Comparison of ENCODE assay signal across 14 mouse cellular contexts in the genomic region with DNA sequence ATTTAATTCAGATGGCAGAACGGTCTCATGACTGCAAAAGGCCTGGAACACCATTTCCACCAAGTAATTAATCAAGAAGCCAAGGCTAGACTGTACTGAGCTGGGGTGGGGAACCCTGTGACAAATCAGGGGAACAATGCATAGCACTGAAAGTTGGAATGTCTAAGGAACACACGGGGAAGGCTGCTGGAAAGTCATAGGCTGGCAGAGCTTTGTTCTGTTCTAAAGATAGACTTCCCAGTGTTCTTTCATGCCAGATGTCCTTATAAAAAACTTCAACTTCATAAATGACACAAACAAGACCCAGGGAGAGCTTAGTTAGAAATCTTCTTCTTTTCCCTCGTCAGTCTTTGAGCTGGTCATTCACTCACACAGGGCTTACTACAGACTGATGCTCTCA. TPM values are rescaled to one million over a fixed set of nuclear protein-coding genes. Genes with fewer than 3 reads are reported as not detected.
DNase-seq lines count a peak whose midpoint lies in the region; ATAC-seq and TF ChIP-seq lines count a peak whose summit lies in the region.
"Had no signal": no experiment of that assay in that cellular context is flagged by ENCODE, and none has a peak within 500 bp of the region (broad histone marks: within the 10 kb centered on the region; RNA-seq: fewer than 3 reads in every experiment).

No protein-coding gene starts in this region.

- H3K4me1 ChIP-seq in erythroblast, embryonic 14.5 days (ENCODE audit: control insufficient read depth): peaks cover 32% of the 10 kb centered on the region
- peaks cover 20% of the 10 kb centered on the region for H3K4me1 ChIP-seq in kidney, embryonic 15.5 days
- 0 out of 2 replicates have a peak, but pooled peaks cover 3% of the 10 kb centered on the region for H3K4me1 ChIP-seq in kidney, adult 2 months (ENCODE audit: control insufficient read depth, insufficient read depth, low read length)

- H3K9me3 ChIP-seq in erythroblast, embryonic 14.5 days (ENCODE audit: control insufficient read depth, low read length): peaks cover 5% of the 10 kb centered on the region; the same call in 1 of the 2 replicates
- H3K9me3 ChIP-seq in kidney, embryonic 15.5 days (replicated peaks): no peaks in the 10 kb centered on the region
- H3K9me3 ChIP-seq: intestine, embryonic 15.5 days had no signal

- intact Hi-C loops in heart, postnatal 10 days (cut with DNase I): loop anchor here (5.0 kb wide), 1 partner anchor 39 kb away; no protein-coding TSS in a partner anchor
- intact Hi-C loops in gastrocnemius, adult 2 months (cut with DNase I): loop anchor here (10.0 kb wide), 3 partner anchors 196 to 424 kb away; a partner anchor contains a TSS

- DNase-seq in kidney, adult 2 months: no peak
- peak; percentile 30 for DNase-seq in 3T3-L1 (ENCODE audit: low read depth, low spot score)
- DNase-seq in heart, postnatal 10 days: peak; percentile 11 to 12
- DNase-seq in adrenal gland, postnatal 25 days: no peak
- DNase-seq in gastrocnemius, adult 2 months: no peak
- DNase-seq: adrenal gland, adult 8-10 months; cerebellum, adult 8-10 months; gastrocnemius, postnatal 10 days; thymus, postnatal 36 days had no signal

- 78% methylated on average over 3 of the region's 3 CpGs for WGBS in kidney, embryonic 15.5 days
- WGBS in kidney, adult 2 months: 63% methylated on average over 3 of the region's 3 CpGs

- no peak for TF ChIP-seq POLR2A in kidney, adult 2 months (IDR thresholded peaks at IDR 0.05; ENCODE audit: low read depth, low read length)

- no peak overlapping the region for H3K27ac ChIP-seq in kidney, embryonic 15.5 days
- no peak overlapping the region for H3K27ac ChIP-seq in kidney, adult 2 months (ENCODE audit: insufficient read depth, low read depth, low read length)
- H3K27ac ChIP-seq in gastrocnemius, adult 2 months: no peak overlapping the region
- H3K27ac ChIP-seq: intestine, embryonic 15.5 days had no signal

- peak overlapping the region; percentile 9 for H3K4me3 ChIP-seq in erythroblast, embryonic 14.5 days (replicated peaks)
- H3K4me3 ChIP-seq in kidney, embryonic 15.5 days (replicated peaks): peak overlapping the region; percentile 95; the same call in 1 of the 2 replicates
- no peak overlapping the region for H3K4me3 ChIP-seq in kidney, adult 2 months (ENCODE audit: insufficient read depth, low read depth, low read length)
- no peak overlapping the region for H3K4me3 ChIP-seq in gastrocnemius, adult 2 months

- TF ChIP-seq CTCF in kidney, adult 2 months (conservative IDR thresholded peaks at IDR 0.05; ENCODE audit: insufficient read depth, insufficient read length, low read depth, low read length): no peak
- no peak for TF ChIP-seq CTCF in gastrocnemius, adult 2 months (IDR thresholded peaks at IDR 0.05)

- no peak overlapping the region for H3K4me2 ChIP-seq in kidney, embryonic 15.5 days

- peaks cover 16% of the 10 kb centered on the region for H3K36me3 ChIP-seq in erythroblast, embryonic 14.5 days (ENCODE audit: control insufficient read depth)
- 0 out of 2 replicates have a peak, but pooled peaks cover 8% of the 10 kb centered on the region for H3K36me3 ChIP-seq in kidney, embryonic 15.5 days
- no peaks in the 10 kb centered on the region for H3K36me3 ChIP-seq in kidney, adult 2 months (ENCODE audit: control insufficient read depth, insufficient read depth, low read length)
- H3K36me3 ChIP-seq: intestine, embryonic 15.5 days had no signal

- H3K9ac ChIP-seq in kidney, embryonic 15.5 days: no peak overlapping the region

- ATAC-seq in erythroblast, adult 5-6 weeks (replicated peaks; ENCODE audit: low FRiP score, poor library complexity, severe bottlenecking): no peak
- no peak for ATAC-seq in kidney, embryonic 15.5 days (replicated peaks; ENCODE audit: low FRiP score)
- ATAC-seq: intestine, embryonic 15.5 days had no signal

- H3K27me3 ChIP-seq in erythroblast, embryonic 14.5 days (ENCODE audit: control insufficient read depth): peaks cover 31% of the 10 kb centered on the region
- H3K27me3 ChIP-seq in kidney, embryonic 15.5 days: no peaks in the 10 kb centered on the region
- no peaks in the 10 kb centered on the region for H3K27me3 ChIP-seq in kidney, adult 2 months (replicated peaks; ENCODE audit: control insufficient read depth, insufficient read depth, low read length)
- H3K27me3 ChIP-seq: intestine, embryonic 15.5 days had no signal

RNA-seq across cellular contexts. Expression of a gene that starts 1.9 kb away (rescaled TPM):
- 0.22 and 0.56 TPM in 2 replicates for polyA plus RNA-seq in erythroblast, embryonic 14.5 days (2012)
- total RNA-seq in erythroblast, adult 5-6 weeks (2015; ENCODE audit: low replicate concordance): 23.6 and 24.9 TPM in 2 replicates
- 13.5 and 16.2 TPM in 2 replicates for total RNA-seq in erythroblast, adult 5-6 weeks (2017; ENCODE audit: low replicate concordance)
- 39.1 and 39.3 TPM in 2 replicates for polyA plus RNA-seq in kidney, embryonic 15.5 days (2015; fragmentation: Nextera tagmentation; extraction: Ambion mirVana)
- polyA plus RNA-seq in kidney, adult 2 months (2012; rRNA removed): 12.5 and 14.4 TPM in 2 replicates
- total RNA-seq in heart, postnatal 10 days (2021): 10 to 100 TPM; 18.4 to 21.1 TPM
- 28.2 and 33.9 TPM in 2 replicates for total RNA-seq in adrenal gland, postnatal 25 days (2021)
- total RNA-seq in gastrocnemius, adult 2 months (2021): 1 to 10 TPM; 6.3 to 8.3 TPM

RNA-seq across cellular contexts. Expression of a gene that starts 2.0 kb away (rescaled TPM):
- polyA plus RNA-seq in erythroblast, embryonic 14.5 days (2012): 0.03 TPM in 2 replicates
- not detected in 2 replicates for total RNA-seq in erythroblast, adult 5-6 weeks (2015; ENCODE audit: low replicate concordance)
- not detected in 2 replicates for total RNA-seq in erythroblast, adult 5-6 weeks (2017; ENCODE audit: low replicate concordance)
- 22.2 and 22.7 TPM in 2 replicates for polyA plus RNA-seq in kidney, embryonic 15.5 days (2015; fragmentation: Nextera tagmentation; extraction: Ambion mirVana)
- polyA plus RNA-seq in kidney, adult 2 months (2012; rRNA removed): 1.3 and 1.4 TPM in 2 replicates
- 1 to 10 TPM; 1.9 to 2.3 TPM for total RNA-seq in heart, postnatal 10 days (2021)
- total RNA-seq in adrenal gland, postnatal 25 days (2021): 6.6 and 8.6 TPM in 2 replicates
- total RNA-seq in gastrocnemius, adult 2 months (2021): under 1 TPM; 0.38 to 0.61 TPM
- total RNA-seq: megakaryocyte progenitor cell, adult 5-6 weeks had no signal

Comparison
In these comparisons a context has a peak if more than half of its experiments do, and no peak if none do; other contexts are left out.
1. H3K4me3 ChIP-seq: peak in erythroblast, embryonic 14.5 days (single experiment) and kidney, embryonic 15.5 days (single experiment); none in kidney, adult 2 months (single experiment) and gastrocnemius, adult 2 months (single experiment).
2. DNase-seq: peak in 3T3-L1 (single experiment) and heart, postnatal 10 days (2 of 2); none in kidney, adult 2 months (single experiment), adrenal gland, postnatal 25 days (single experiment) and gastrocnemius, adult 2 months (single experiment).